Mouse (Mus musculus) cerebellum, adult 9-11 months (tissue): Measurements from ENCODE around the gene Ubfd1.
"Not testable (repeated sequence)": the region's sequence is repeated elsewhere in the genome, so short reads cannot be mapped to it uniquely, and the experiment has no call there.

Source experiments
- DNase-seq: peaks from one replicate; pipeline ENCODE4 v3.0.0; 2022

Ubfd1 gene

GRCm38 (mm10) chr7:122087195-122087982 lies 20.4 kb downstream of the Ubfd1 start:
- DNase-seq: no peak

GRCm38 (mm10) chr7:122094564-122095330 lies 27.8 kb downstream of the Ubfd1 start:
- DNase-seq: no peak

GRCm38 (mm10) chr7:122098009-122098408 lies 31.0 kb downstream of the Ubfd1 start:
- no peak for DNase-seq

- DNase-seq: peak; percentile 36
Measured at GRCm38 (mm10) chr7:122099222-122099621, 32.2 kb downstream of the Ubfd1 start.

- not testable (repeated sequence) for DNase-seq
Measured at GRCm38 (mm10) chr7:122101014-122101746, 34.2 kb downstream of the Ubfd1 start.

- DNase-seq: peak; percentile 89
Measured at GRCm38 (mm10) chr7:122101747-122102244, 34.8 kb downstream of the Ubfd1 start, which contains the start of gene Ndufab1. Gene Ndufab1, minus strand, starts transcription at chr7:122101886.

- DNase-seq: no peak
Measured at GRCm38 (mm10) chr7:122108206-122108605, 41.2 kb downstream of the Ubfd1 start.

GRCm38 (mm10) chr7:122123518-122123917 lies 56.5 kb downstream of the Ubfd1 start:
- no peak for DNase-seq

GRCm38 (mm10) chr7:122125636-122126035 lies 58.7 kb downstream of the Ubfd1 start:
- DNase-seq: no peak

GRCm38 (mm10) chr7:122126946-122127345 lies 60.0 kb downstream of the Ubfd1 start:
- DNase-seq: no peak
